Mouse (Mus musculus): ENCODE data around the gene Scn9a.

The Scn9a gene

GRCm38 (mm10) chr2:66634580-66635359 is at the start of gene Scn9a:
Scn9a (minus strand) TSS chr2:66634962.
- DNase-seq (ENCODE audit: low spot score in 2 of 2): no peak

- DNase-seq (ENCODE audit: low spot score in 2 of 2): no peak
Measured at GRCm38 (mm10) chr2:66661988-66662387, 27.2 kb upstream of the Scn9a start.

- DNase-seq (ENCODE audit: low spot score in 2 of 2): no peak
Measured at GRCm38 (mm10) chr2:66656430-66656829, 21.7 kb upstream of the Scn9a start.

GRCm38 (mm10) chr2:66655431-66655830 is 20.7 kb upstream of the Scn9a start:
- DNase-seq (ENCODE audit: low spot score in 2 of 2): no peak

- no peak for DNase-seq (ENCODE audit: low spot score in 2 of 2)
Measured at GRCm38 (mm10) chr2:66644384-66644783, 9.6 kb upstream of the Scn9a start.

- DNase-seq (ENCODE audit: low spot score in 2 of 2): no peak
Measured at GRCm38 (mm10) chr2:66632728-66633127, 2.0 kb downstream of the Scn9a start.

- DNase-seq (ENCODE audit: low spot score in 2 of 2): no peak
Measured at GRCm38 (mm10) chr2:66611091-66611490, 23.7 kb downstream of the Scn9a start.

- DNase-seq (ENCODE audit: low spot score in 2 of 2): no peak
Measured at GRCm38 (mm10) chr2:66597313-66597712, 37.4 kb downstream of the Scn9a start.

- no peak for DNase-seq (ENCODE audit: low spot score in 2 of 2)
Measured at GRCm38 (mm10) chr2:66596145-66596544, 38.6 kb downstream of the Scn9a start.

- DNase-seq (ENCODE audit: low spot score in 2 of 2): no peak
Measured at GRCm38 (mm10) chr2:66590151-66590550, 44.6 kb downstream of the Scn9a start.

GRCm38 (mm10) chr2:66580026-66580808 is 54.5 kb downstream of the Scn9a start:
- no peak for DNase-seq (ENCODE audit: low spot score in 2 of 2)

GRCm38 (mm10) chr2:66548254-66548653 is 86.5 kb downstream of the Scn9a start:
- no peak for DNase-seq (ENCODE audit: low spot score in 2 of 2)

- no peak for DNase-seq (ENCODE audit: low spot score in 2 of 2)
Measured at GRCm38 (mm10) chr2:66519966-66520365, 114.8 kb downstream of the Scn9a start.

GRCm38 (mm10) chr2:66511424-66511823 is 123.3 kb downstream of the Scn9a start:
- DNase-seq (ENCODE audit: low spot score in 2 of 2): no peak

GRCm38 (mm10) chr2:66508032-66508431 is 126.7 kb downstream of the Scn9a start:
- no peak for DNase-seq (ENCODE audit: low spot score in 2 of 2)

- no peak for DNase-seq (ENCODE audit: low spot score in 2 of 2)
Measured at GRCm38 (mm10) chr2:66507616-66508015, 127.1 kb downstream of the Scn9a start.

GRCm38 (mm10) chr2:66502158-66502557 is 132.6 kb downstream of the Scn9a start:
- DNase-seq (ENCODE audit: low spot score in 2 of 2): no peak

- DNase-seq (ENCODE audit: low spot score in 2 of 2): no peak
Measured at GRCm38 (mm10) chr2:66494556-66494955, 140.2 kb downstream of the Scn9a start.

- DNase-seq (ENCODE audit: low spot score in 2 of 2): no peak
Measured at GRCm38 (mm10) chr2:66478395-66478794, 156.4 kb downstream of the Scn9a start.

- DNase-seq (ENCODE audit: low spot score in 2 of 2): no peak
Measured at GRCm38 (mm10) chr2:66473181-66473822, 161.5 kb downstream of the Scn9a start.

- no peak for DNase-seq (ENCODE audit: low spot score in 2 of 2)
Measured at GRCm38 (mm10) chr2:66465484-66465883, 169.3 kb downstream of the Scn9a start.

GRCm38 (mm10) chr2:66464874-66465458 is 169.8 kb downstream of the Scn9a start:
- DNase-seq (ENCODE audit: low spot score in 2 of 2): no peak
